Mouse (Mus musculus): ENCODE measurements around the gene Degs2. TPM values are rescaled to one million over a fixed set of nuclear protein-coding genes. Genes with fewer than 3 reads are reported as not detected.

Degs2 gene
- polyA plus RNA-seq, 1 experiment from 2014 or later = 2.0 TPM

DNA sequence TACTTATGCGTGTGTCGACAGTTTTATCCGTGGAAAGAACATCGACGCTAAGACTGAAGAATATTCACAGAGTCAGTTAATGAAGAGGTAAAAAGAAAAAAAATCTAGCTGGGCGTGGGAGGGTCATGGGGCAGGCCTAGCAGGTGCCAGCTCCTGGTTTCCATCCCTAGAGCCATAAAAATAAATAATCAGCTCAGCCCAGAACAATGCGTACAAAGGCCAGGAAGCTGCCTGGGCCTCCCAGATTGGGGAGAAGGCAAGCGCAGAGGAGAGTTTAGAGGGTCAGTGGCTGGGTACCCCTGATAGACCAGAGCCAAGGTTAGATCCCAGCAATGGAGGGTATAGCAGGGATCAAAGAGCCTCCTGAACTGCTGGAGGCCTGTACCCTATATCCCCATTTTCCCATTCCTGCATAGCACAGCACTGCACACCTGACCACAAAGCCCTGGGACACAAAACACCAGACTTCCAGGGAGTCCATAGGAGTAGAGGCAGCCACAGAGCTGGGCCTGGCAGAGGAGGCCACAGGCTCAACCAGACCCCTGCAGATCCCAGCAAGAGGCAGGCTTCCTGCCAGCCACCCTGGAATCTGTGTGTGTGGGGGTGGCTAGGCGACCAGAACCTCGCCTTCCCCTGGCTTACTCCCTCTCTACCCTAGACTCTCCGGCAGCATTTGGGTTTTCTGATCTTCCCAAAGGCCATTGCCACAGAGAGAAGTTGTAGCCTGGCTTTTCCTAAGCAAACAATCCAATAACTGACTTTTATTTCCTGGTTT is 3.2 kb downstream of the Degs2 start:
- H3K4me1 ChIP-seq = peaks cover 9% of the 10 kb centered on the region
- H3K9me3 ChIP-seq = no peaks in the 10 kb centered on the region
- no peak overlapping the region for H3K4me3 ChIP-seq
- WGBS = 72% methylated on average over 11 of the region's 11 CpGs
- H3K27me3 ChIP-seq = peaks cover 35% of the 10 kb centered on the region
- no peaks in the 10 kb centered on the region for H3K36me3 ChIP-seq
- H3K9ac ChIP-seq (replicated peaks) = no peak overlapping the region
- no peak for ATAC-seq (replicated peaks)
- H3K27ac ChIP-seq (replicated peaks) = no peak overlapping the region
- no peak overlapping the region for H3K4me2 ChIP-seq (replicated peaks)

DNA sequence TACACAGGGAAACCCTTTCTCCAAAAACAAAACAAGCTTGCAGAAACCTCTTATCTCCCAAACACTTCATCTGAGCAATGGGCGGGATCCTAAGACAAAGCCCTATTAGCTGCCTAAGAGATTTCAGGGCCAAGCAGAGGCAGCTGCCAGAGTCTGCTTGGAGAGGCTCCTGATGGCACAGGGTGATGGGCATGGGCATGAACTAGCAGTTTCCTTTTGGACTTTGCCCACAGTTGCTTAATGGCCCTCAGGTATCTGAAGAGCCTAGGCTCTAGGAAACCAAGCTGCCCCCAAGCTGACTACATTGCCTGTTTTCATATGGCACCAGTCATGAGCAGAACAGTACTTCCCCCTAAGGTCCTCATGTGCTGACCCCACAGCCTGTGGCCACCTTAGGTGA is 7.9 kb downstream of the Degs2 start:
- no peaks in the 10 kb centered on the region for H3K27me3 ChIP-seq
- ATAC-seq (replicated peaks) = no peak
- WGBS = 89% methylated on average over 1 of the region's 1 CpGs

DNA sequence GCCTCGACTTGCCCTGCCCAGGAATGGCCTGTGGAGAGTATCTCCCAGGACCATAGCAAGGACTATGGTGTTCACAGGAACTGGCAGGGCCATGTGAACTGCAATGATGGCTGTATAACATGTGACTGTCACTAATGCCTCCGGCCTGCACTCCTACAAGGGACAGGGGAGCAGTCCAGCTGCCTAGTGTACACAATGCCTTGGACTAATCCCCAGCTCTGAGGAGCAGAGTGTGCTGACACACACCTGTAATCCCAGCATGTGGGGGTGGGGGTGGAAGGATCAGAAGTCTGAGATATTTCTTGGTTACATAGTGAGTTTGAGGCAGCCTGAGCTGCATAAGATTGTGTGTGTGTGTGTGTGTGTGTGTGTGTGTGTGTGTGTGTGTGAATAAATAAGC is 8.5 kb downstream of the Degs2 start:
- Histone ChIP-seq H3K27ac (replicated peaks) (no peak overlapping the region), H3K4me2 (replicated peaks) (no peak overlapping the region), H3K27me3 (no peaks in the 10 kb centered on the region), H3K9me3 (no peaks in the 10 kb centered on the region), H3K4me1 (no peaks in the 10 kb centered on the region), H3K9ac (replicated peaks) (no peak overlapping the region), H3K4me3 (no peak overlapping the region), H3K36me3 (no peaks in the 10 kb centered on the region)
- ATAC-seq (replicated peaks) = no peak; the same call in 1 of the 2 replicates
- WGBS = 72% methylated on average over 2 of the region's 2 CpGs

More for the DNA sequence above, 7.9 kb downstream of the Degs2 start:
- Histone ChIP-seq H3K4me3 (no peak overlapping the region), H3K36me3 (no peaks in the 10 kb centered on the region), H3K27ac (replicated peaks) (no peak overlapping the region), H3K9me3 (no peaks in the 10 kb centered on the region), H3K9ac (replicated peaks) (no peak overlapping the region), H3K4me2 (replicated peaks) (no peak overlapping the region), H3K4me1 (no peaks in the 10 kb centered on the region)

DNA sequence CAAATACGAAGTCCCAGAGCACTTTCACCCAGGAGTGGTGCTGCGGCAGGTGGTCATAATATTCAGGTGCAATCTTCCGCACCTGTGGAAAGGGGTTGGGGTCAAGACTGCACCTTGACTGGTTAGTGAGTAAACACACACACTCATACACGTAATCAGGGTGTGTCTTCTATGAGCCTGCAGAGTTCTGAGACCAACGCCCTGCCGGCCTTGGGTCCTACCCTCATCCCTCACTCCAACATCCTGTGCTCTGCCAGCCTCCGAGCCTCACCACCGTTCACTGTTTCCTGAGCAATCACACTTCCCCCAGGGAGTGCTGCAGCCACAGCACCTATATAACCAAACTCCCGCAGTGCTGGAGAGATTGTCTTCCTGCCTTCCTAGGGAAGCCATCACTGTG is 11.6 kb downstream of the Degs2 start:
- Histone ChIP-seq H3K27me3 (no peaks in the 10 kb centered on the region), H3K9ac (replicated peaks) (no peak overlapping the region), H3K27ac (replicated peaks) (no peak overlapping the region), H3K9me3 (no peaks in the 10 kb centered on the region), H3K4me2 (replicated peaks) (no peak overlapping the region), H3K4me3 (no peak overlapping the region), H3K36me3 (peaks cover 10% of the 10 kb centered on the region; the same call in 1 of the 2 replicates), H3K4me1 (no peaks in the 10 kb centered on the region)
- ATAC-seq (replicated peaks) = no peak
- 84% methylated on average over 9 of the region's 9 CpGs for WGBS

DNA sequence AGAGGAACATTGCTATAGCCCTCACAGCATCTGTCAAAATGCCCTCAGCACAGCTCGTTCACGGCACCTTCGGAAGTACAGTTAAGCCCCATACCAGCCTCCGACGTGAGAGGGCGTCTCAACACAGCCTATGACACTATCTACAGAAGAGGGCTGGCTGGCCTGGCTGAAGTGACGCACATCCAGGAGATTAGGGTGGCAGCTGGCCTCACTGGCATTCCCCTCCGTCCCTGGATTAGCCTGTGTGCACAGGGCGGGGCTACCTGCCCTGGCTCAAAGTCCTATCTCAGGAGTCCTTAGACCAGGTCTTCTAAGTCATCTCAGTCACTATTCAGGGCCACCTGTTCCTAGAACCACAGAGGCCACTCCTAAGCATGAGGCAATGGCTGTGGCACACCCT is 12.9 kb downstream of the Degs2 start:
- no peak for ATAC-seq (replicated peaks)
- WGBS = 91% methylated on average over 9 of the region's 9 CpGs
- Histone ChIP-seq H3K4me2 (replicated peaks) (no peak overlapping the region), H3K27me3 (no peaks in the 10 kb centered on the region), H3K4me3 (no peak overlapping the region), H3K9ac (replicated peaks) (no peak overlapping the region), H3K9me3 (no peaks in the 10 kb centered on the region), H3K36me3 (peaks cover 16% of the 10 kb centered on the region; the same call in 1 of the 2 replicates), H3K4me1 (no peaks in the 10 kb centered on the region), H3K27ac (replicated peaks) (no peak overlapping the region)

DNA sequence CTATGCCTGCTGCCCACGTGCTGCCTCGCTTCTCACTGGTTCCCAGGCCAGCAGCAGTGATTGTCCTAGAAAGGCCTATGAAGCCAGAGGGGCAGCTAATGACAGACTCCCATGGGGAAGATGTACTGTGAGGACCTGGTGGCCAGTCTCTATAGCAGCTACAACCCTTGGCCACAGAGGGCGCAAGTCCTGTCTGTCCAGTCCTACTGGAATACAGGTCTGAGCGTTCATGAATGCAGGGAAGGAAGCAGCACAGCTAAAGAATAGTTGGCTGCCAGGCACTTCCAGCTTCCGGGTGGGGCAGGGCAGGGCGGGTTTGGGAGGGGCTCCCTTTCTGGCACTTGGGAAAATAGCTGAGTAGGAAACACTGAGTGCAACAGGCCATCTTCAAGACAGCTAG is 15.2 kb downstream of the Degs2 start:
- H3K4me1 ChIP-seq = no peaks in the 10 kb centered on the region
- peaks cover 37% of the 10 kb centered on the region for H3K36me3 ChIP-seq
- H3K27ac ChIP-seq (replicated peaks) = no peak overlapping the region
- H3K4me3 ChIP-seq = no peak overlapping the region
- no peaks in the 10 kb centered on the region for H3K27me3 ChIP-seq
- H3K4me2 ChIP-seq (replicated peaks) = no peak overlapping the region
- 70% methylated on average over 6 of the region's 6 CpGs for WGBS
- ATAC-seq (replicated peaks) = no peak
- H3K9ac ChIP-seq (replicated peaks) = no peak overlapping the region
- H3K9me3 ChIP-seq = no peaks in the 10 kb centered on the region

DNA sequence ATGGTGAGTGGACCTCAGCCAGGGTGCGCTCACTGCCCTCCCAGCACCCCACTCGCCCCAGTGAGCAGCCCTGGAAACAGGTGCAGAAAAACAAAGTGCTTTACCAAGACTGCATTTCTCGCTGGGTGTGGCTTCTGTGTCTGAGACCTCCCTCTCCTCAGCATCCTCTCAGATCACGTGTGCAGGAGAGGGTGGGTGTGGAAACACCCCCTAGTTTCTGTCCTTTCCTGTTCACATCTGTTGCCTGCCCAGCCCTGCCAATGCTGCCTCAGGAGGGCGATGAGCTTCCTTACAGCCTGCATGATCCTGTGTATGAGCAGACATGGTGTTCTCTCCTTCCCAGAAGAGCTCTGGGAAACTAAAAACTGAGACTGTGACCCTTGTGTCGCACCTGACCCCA is 15.7 kb downstream of the Degs2 start:
- H3K36me3 ChIP-seq = peaks cover 41% of the 10 kb centered on the region
- 82% methylated on average over 6 of the region's 6 CpGs for WGBS
- no peak overlapping the region for H3K4me3 ChIP-seq
- no peak overlapping the region for H3K4me2 ChIP-seq (replicated peaks)
- no peak overlapping the region for H3K9ac ChIP-seq (replicated peaks)
- no peaks in the 10 kb centered on the region for H3K27me3 ChIP-seq
- no peaks in the 10 kb centered on the region for H3K9me3 ChIP-seq
- H3K27ac ChIP-seq (replicated peaks) = no peak overlapping the region
- no peak for ATAC-seq (replicated peaks)
- H3K4me1 ChIP-seq = no peaks in the 10 kb centered on the region

DNA sequence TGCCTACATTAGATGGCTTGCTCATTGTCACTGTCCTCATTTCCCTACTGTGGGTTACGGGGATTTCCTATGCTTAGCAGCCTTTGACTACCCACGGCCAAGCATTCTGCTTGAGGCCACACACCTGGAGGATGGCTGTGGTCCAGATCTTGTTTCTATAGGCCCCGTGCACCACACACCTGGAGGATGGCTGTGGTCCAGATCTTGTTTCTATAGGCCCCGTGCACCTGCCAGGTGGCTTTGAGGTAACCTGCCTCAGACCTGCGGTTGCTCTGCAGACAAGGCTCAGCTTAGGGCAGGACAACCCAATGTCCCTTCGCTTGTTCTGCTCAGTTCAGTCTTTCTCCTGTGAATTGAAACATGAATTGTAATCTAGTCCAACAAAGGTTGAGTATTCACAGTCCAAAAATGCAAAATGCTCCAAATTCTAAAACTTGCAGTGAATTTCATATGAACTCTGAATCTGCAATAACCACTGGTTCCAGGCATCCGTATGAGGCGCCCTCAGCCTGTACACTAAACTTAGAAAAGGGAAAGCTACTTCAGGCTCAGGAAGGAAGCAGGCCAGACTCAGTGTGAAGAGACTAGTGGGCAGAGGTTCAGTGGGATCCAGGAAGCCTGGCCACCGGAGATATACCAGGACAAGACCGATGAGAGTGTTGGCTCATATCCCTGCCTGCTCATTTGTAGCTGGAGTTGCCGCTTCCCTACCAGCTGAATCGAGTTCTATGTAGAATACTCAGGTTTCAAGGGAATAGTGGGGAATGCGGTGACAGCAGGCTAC is 19.7 kb downstream of the Degs2 start:
- Histone ChIP-seq H3K9me3 (no peaks in the 10 kb centered on the region), H3K27ac (replicated peaks) (no peak overlapping the region), H3K4me2 (replicated peaks) (no peak overlapping the region), H3K4me3 (no peak overlapping the region), H3K9ac (replicated peaks) (no peak overlapping the region), H3K36me3 (peaks cover 63% of the 10 kb centered on the region), H3K27me3 (no peaks in the 10 kb centered on the region), H3K4me1 (no peaks in the 10 kb centered on the region)
- WGBS = 88% methylated on average over 13 of the region's 13 CpGs
- no peak for ATAC-seq (replicated peaks)

DNA sequence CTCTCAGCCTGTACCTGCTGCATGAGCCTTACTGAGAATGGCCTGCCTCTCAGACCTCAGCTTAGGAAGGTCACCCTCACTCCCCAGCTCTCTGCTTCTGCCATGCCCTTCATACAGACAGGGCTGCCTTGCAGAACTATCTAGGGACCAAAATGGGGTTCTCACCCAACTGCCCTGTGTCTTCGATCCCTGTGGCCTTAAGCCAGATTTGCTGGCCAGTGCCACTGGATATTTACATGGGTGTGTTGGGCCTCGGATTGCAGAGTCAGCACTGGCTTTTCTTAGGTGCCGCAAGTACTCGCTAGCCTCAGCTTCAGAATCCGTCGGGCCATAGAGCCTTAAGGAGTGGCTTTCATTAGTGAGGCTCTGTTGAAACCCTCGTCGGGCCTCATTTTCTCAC is 21.3 kb downstream of the Degs2 start:
- H3K36me3 ChIP-seq = peaks cover 77% of the 10 kb centered on the region
- H3K4me1 ChIP-seq = no peaks in the 10 kb centered on the region
- H3K27ac ChIP-seq (replicated peaks) = no peak overlapping the region
- H3K4me3 ChIP-seq = no peak overlapping the region
- no peaks in the 10 kb centered on the region for H3K9me3 ChIP-seq
- 89% methylated on average over 8 of the region's 8 CpGs for WGBS
- no peak overlapping the region for H3K9ac ChIP-seq (replicated peaks)
- H3K27me3 ChIP-seq = no peaks in the 10 kb centered on the region
- no peak overlapping the region for H3K4me2 ChIP-seq (replicated peaks)
- ATAC-seq (replicated peaks) = no peak

DNA sequence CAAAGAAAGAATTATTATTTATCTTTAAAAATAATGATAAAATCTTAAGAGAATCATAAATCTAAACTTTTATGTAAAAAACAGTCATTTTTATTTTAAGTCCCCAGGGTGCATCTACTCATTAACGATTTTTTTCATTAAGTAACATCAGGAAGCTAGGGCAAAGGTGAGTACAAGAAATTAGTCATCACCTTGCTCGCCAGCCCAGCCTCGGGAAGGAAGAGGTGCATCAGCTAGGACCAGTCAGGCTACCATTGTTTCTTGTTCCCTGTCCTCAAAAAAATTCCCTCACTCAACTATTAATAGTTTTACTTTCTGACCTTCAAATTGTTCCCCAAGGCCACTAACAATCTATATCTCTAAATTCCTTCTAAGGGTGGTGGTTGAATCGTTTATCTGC is 23.7 kb downstream of the Degs2 start:
- Histone ChIP-seq H3K27me3 (no peaks in the 10 kb centered on the region), H3K36me3 (peaks cover 71% of the 10 kb centered on the region), H3K4me2 (replicated peaks) (no peak overlapping the region), H3K9ac (replicated peaks) (no peak overlapping the region), H3K9me3 (no peaks in the 10 kb centered on the region), H3K27ac (replicated peaks) (no peak overlapping the region), H3K4me3 (no peak overlapping the region), H3K4me1 (no peaks in the 10 kb centered on the region)
- no peak for ATAC-seq (replicated peaks)
- 83% methylated on average over 4 of the region's 4 CpGs for WGBS

DNA sequence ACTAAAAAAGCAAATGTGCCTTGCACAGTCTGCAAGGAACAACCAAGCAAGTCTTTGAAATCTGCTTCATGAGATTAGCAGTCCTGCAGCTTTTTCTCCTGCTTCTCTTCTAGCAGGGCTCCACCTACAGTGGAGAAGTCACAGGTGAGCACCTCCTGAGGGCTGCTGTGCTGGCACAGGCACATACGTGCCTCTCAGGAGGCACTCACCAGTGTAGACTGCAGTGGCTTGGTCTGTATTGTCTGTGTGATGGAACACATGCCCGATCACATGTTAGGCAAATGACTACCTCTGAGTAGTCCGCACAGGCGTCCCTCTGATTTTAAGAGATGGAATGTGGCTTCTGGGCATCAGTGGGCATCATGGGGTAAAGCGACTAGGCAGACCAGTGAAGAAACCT is 25.0 kb downstream of the Degs2 start:
- H3K4me3 ChIP-seq = no peak overlapping the region
- H3K27me3 ChIP-seq = no peaks in the 10 kb centered on the region
- H3K27ac ChIP-seq (replicated peaks) = no peak overlapping the region
- no peaks in the 10 kb centered on the region for H3K4me1 ChIP-seq
- H3K36me3 ChIP-seq = peaks cover 68% of the 10 kb centered on the region
- ATAC-seq (replicated peaks) = no peak
- H3K4me2 ChIP-seq (replicated peaks) = no peak overlapping the region
- no peaks in the 10 kb centered on the region for H3K9me3 ChIP-seq
- no peak overlapping the region for H3K9ac ChIP-seq (replicated peaks)
- 96% methylated on average over 5 of the region's 5 CpGs for WGBS

DNA sequence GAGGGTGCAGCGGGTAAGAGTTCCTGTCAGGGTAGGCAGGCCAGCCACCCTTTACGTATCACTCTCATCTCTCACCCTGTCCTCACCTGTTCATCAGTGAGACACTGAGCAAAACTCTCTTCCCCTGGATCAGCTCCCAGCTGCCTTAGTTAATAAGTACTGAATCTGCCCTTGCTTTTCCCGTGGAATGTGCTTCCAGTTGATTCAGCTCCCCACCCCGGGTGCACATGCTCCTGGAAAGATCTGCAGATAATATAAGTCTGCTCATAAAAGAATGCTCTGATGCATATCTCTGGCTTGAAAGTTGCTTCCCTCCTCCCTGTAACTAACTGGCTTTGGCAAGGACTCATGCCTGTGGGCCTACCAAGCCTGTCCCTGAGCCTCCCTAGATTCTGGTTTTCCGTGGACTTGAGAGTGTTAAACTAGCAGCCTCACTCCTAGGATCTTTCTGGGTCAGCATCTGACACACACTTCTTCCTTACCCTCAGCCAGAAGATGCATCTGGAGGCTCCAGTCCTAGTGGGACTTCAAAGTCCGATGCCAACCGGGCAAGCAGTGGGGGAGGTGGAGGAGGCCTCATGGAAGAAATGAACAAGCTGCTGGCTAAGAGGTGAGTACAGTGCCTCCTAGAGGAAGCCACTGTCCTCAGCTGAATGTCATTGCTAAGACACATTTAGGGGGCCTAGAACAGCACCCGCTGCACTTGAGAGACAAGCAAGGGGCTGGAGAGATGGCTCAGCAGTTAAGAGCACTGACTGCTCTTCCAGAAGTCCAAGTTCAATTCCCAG is 26.3 kb downstream of the Degs2 start:
- WGBS = 86% methylated on average over 8 of the region's 8 CpGs
- Histone ChIP-seq H3K9ac (replicated peaks) (no peak overlapping the region), H3K4me3 (no peak overlapping the region), H3K27ac (replicated peaks) (no peak overlapping the region), H3K4me1 (no peaks in the 10 kb centered on the region), H3K27me3 (no peaks in the 10 kb centered on the region), H3K4me2 (replicated peaks) (no peak overlapping the region), H3K9me3 (no peaks in the 10 kb centered on the region), H3K36me3 (peaks cover 55% of the 10 kb centered on the region)
- ATAC-seq (replicated peaks) = no peak

All from forebrain, embryonic 15.5 days (tissue).